Mouse (Mus musculus) induced T-regulatory cell, adult 2 months (primary cell): ENCODE results near the gene Slx4ip.

Experiments
- DNase-seq: peaks from one replicate; pipeline ENCODE4 v3.0.0-alpha.2; 2012; ENCODE audit warnings: low read depth

Slx4ip gene

DNA sequence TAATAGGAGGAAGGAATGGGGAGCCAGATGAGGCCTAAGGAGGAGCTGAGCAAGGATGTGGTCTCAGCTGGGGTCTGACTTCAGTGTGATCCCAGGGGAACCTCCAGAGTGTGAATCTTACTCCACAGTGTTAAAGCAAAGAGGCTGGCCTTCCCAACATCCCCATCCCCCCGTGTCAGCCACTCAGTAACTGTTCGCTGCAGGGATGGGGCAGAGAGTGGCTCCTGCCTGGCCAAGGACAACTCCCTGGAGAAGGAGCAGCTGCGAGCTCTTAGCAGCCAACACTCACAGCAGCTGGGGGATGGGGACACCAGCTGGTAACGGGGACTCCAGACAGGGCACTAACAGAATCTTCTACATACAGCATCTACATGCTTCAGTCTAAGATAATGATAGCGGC is 210.1 kb downstream of the Slx4ip start:
- no peak for DNase-seq

DNA sequence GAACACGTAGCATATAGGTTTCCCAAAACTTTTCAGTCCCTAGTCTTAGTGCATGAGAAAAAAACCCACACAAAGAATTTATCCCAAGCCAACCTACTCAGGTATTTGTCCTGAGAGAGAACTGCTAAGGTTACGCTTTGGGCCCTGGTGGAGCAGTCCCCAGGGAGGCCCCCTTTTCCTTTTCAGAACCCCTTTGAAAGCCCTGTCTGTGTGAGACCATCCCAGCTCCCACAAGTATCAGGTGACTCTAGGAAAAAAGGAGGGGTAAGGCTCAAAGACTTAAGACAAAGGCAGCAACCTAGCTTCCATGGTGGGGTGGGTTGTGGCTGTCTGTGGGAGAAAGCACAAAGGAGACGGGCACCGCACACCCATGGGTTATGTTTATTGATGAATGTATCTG is 216.2 kb downstream of the Slx4ip start:
- no peak for DNase-seq

DNA sequence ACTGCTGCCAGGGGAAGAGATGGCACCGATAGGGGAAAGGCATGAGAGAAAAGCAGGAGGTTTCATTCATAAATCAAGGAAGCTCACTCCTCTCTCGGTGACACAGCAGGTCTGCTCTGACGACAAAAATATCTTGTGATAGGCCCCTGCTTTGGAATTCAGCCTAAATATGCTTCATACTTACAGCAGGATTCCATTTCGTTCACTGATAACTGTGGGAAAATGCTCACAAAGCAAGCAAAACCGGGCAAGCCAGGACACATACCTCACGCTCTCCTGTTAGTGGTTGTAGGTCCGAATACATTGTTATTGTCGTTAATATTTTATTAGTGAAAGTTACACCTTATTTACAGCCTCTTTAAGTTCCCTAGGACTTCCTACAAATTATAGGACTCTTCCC is 216.9 kb downstream of the Slx4ip start:
- no peak for DNase-seq

DNA sequence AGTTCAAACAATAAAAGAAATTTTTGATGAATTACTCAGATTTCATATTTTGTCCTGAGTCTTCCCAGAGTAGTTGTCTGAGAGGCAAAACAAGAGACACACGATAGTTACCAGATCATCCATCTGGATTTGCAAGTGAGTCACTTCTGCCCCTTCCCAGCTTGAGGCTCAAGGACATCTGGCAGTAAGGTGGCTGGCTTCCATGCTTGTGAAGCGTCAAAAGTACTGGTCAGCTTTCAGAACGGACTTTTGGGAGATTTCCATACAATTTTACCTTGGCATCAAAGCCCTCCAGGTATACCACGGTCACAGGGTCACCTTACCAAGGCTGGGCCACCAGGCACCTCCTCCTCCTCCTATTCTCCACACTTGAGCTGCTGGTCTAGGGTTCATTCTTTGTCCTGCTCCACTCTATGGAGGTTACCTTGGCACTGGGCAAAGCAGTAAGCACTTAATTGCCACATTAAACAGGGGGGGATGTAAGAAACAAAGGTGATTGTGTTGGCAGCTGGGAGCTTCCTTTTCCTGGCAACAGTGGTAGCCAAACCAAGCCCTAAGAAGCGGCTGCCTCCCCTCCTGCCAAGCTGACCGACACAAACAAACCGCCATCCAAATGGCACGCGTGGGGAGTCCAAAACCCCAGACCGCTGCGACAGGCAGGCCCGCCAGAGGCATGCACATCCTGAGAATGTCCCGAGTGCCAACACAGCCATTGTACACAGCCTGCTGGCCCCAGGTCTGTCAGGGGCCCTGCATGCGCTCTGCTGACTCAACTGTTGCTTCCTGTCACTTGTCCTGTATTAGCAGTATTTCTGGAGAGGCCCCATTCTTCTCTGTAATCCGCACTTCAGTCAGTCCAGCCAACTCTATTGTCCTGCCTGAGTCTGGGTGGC is 218.5 kb downstream of the Slx4ip start:
- DNase-seq: no peak

DNA sequence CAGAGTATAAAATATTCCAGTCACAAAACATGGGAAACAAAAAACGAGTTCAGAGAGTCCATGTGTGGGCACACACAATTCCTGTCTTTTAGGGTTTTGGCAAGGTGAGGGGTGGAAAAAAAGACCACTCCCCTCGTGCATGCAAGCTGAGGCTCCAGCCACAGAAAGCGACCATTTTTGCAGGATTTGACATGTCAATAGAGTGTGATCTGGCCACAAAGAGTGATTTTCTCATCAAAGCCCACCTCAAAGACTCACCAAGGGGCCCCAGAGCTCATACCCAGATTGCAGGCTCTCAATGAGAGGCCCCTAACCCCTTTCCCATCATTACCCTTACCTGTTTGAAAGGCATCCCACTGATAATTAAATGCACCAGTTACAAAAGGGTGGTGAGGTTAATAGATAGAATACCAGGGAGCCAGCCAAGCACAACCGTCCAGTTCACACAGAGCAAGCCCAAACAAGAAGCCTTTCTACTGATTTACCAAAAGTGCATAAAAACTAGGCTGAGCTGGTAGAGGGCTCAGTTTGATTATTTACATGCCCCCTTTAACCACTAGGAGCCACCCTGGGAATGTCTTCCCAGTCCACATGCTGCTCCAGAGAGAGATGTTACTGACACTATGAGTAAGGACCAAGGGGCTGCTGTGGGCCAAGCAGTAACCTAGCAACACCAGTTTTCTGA is 219.3 kb downstream of the Slx4ip start:
- DNase-seq: no peak

DNA sequence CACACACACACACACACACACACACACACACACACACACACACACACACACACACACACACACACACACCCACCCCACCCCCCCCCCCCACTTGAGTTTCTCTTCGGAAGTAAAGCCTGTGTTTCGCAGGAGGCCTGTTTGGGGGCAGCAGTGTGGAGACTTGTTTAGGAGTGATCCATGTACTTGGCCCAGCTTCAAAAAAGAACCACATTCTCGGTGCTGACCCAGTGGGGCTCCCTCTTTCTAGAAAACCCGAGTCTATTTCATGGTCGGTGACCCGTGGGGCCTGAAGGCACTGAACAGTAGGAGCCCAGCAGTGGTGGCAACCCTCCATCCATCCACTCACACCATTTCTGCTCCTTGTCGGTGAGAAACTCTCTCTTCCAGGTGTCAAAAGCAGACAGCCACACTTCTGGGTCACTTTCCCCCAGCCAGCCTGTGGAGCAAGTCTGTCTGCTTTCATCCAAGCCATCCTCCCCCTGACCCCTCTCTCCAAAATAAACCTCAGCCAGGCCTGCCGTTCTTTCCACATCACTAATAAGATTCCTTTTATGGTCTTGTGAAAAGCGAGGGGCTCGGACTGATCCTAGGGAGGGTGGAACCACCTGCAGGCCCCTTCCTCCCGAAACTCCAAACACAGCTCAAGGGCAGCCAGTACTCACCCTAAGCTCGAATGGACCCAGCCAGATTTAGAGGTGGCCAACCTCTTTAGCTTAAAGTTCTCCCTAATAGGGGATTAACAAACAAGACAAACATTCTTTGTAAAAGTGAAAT is 222.5 kb downstream of the Slx4ip start:
- DNase-seq: peak; percentile 1

DNA sequence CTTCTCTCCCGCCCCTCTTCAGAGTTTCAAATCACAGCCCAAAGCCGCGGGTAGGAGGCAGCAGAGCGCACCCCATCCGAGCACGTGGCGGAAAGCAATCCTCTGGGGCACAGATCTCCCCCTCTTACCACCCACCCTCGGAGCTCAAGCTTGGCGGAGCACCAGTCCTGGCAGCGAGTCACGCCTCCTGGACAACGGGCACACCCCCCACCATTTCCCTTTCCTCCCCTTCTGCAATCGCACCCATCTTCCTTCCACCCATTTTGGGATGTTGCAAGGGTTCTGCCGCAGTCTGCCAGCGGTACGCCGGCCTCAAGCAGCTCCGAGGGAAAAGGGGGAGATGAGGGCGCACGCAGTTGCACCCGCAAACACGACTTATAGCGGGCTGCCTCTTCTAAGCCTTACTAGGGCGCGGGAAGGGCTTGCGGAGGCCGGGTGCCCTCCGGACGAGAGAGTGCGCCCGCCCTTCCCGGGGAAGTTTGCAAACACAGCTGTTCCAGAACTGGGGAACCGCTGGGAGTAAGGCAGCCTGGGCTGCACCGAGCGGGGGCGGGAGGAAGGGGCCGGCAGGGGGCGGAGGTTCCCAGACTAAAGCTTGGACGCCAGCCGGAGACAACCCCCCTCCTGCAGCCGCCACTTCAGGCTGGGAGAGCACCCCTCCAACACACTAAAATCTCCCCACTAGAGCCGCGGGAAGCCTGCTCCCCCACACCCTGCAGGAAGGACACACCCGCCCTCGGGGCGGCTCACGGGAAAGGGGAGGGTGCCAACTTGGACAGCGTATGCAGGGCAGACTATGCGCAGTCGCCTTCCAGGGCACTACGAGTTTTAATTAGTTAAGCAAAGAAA is 223.5 kb downstream of the Slx4ip start:
- DNase-seq: peak; percentile 29

DNA sequence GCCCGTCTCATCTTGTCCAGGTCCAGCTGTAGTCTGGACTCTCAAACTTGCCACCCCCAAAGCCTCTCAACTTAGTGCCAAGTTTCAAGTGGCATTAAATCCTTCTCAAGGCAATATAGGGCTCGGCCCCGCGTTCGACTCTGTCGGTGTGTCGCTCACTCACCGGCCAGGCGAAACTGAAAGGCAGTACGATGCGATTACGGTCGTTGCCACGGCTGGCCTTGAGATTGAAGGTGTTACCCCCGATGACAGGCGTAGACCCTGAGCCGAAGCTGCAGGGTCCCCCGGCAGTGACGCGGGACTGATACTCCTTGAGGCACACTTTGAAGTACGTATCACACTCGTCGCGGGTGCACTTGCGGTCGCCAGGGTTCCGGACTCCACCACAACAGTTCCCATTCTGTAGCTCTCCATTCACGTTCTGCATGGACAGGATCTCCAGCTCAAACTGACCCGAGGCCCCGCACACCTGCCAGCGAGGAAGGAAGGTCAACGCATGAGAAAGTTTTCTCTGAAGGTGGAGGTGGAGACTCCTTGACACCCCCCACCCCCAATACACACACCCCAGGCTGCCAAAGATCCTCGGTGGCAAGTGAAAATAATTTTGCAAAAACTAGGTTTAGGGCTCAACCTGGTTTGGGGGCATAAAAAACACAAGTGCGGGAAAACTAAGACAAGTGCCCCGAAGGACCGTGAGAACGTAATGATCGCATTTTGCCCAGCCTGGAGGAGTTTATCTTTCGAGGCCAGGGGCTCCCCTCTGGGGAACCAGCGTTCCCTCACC is 224.4 kb downstream of the Slx4ip start:
- peak; percentile 26 for DNase-seq

DNA sequence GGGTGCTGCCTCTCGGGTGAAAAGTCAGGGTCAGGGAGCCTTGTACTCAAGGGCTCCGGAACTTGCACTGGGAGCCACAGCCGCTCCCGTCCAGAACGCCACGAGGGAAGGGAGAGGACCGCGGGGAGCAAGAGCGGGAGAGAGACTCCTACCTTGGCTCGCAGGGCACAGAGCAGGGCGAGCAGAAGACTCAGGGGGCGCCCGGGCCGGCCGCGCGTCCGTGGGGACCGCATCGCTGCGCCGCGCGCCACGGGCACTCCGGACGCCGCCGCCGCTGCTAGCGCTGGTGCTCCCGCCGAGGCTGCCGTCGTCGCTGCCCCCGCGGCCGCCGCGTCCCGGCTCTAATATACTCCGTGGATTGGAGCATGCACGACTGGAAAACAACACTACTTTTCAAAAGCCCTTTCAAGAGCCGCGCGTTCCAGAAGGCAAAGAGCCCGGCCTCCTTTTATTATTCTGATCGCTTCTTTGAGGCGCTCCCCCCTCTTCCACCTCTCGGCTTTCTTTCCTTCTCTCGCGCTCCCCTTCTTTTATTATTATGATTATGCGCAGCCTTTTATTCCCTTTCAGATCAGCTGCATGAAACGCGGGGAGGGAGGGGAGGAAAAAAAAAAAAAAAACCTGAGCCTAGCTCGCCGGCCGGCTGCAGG is 225.1 kb downstream of the Slx4ip start, which contains the start of gene Jag1:
Gene Jag1, minus strand, starts transcription at position 620 of the 650 bp plus-strand sequence.
- peak; percentile 17 for DNase-seq

DNA sequence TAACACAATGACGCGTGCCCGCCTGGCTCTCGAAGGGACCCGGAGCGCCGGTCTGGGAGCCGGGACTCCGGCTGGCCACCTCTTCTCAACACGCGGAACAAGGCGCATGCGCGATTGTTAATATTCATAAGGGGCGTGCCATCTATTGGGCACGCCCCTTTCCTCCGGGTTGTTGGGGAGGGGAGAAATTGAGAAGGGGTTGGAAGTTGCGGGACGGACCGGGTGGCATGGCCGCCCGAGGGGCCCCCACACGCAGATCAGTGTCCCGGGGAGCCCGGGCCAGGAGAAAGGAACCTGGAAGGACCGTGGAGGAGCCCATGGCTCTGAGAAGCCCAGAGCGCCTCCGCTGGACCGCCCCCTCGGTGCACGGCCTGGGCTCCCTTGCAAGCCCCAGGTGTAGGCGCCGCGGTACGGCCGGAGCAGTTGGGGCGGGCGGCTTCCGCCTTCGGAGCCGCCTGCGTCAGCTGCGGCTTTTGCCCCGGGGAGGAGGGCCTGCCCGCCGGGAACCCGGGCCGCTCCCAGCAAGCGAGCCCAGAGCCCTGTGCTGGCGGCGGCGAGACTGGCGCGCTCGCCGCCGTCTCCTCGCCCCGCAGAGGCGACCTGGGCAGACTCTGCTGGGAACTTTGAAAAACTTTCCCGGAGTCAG is 225.8 kb downstream of the Slx4ip start:
- peak; percentile 80 for DNase-seq

DNA sequence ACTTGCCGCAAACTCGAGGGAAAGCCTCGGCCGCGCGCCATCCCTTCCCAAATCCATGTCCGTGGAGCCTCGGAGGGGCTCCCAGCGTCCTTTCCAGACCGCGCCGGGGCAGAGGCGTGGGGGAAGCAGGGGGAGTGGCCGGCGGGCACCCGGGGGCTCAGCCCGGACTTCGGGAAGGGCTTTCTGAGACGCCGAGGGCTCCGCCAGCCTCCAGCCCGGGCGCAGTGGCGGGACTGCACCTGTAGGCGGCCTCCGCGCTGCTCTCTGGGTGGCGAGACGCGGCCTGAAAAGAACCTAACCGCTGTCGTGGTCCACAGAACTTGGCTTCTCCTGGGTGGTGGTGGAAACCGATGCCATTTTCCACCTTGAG is 226.3 kb downstream of the Slx4ip start:
- DNase-seq: peak; percentile 54
